Mouse (Mus musculus): Measurements from ENCODE around the gene Mef2d.

DNA sequence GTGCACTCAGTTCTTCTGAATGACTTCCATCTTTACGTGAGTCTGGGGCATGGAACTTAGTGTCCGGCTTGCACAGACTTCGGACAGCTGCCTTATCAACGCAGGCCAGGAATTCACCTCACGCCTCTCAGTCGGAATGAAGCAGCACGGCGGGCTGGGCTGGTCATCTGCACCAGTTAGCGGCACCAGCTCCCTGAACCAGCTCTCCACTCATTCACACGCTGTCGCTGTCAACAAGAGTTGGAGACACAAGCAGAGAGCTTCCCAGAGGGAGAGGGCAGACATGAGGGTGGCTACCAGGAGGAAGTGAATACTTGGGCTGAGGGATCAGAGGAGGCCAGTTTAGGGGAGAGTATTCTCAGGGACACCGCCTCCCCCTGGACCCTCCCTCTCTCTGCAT is 27.8 kb upstream of the Mef2d start:
- TF ChIP-seq POLR2A (IDR thresholded peaks at IDR 0.05; ENCODE audit: control insufficient read depth, extremely low read depth, insufficient read depth, low read length, poor library complexity) (no peak), CTCF (IDR thresholded peaks at IDR 0.05; ENCODE audit: borderline replicate concordance, control insufficient read depth, extremely low read depth, insufficient read depth, low read length, poor library complexity) (no peak)

Measured in thymus, adult 2 months (tissue).